Mouse (Mus musculus) embryonic facial prominence, embryonic 13.5 days (tissue): ENCODE measurements around the gene Bricd5. TPM values are rescaled to one million over a fixed set of nuclear protein-coding genes. Genes with fewer than 3 reads are reported as not detected.

Source experiments
- ATAC-seq: fragments of 200-750 bp; cut with Nextera tagmentation; 2 replicates; pipeline ENCODE4 v1.8.0; 2017; ENCODE audit warnings: low read depth; ENCODE audit not compliant: insufficient number of reproducible peaks, insufficient read depth, low FRiP score, low TSS enrichment
- H3K27ac ChIP-seq: fragments of 300-500 bp; sonication (generic); 2 replicates; pipeline ENCODE4 v1.5.1; 2015; ENCODE audit warnings: moderate library complexity, mild to moderate bottlenecking, inconsistent platforms
- H3K27me3 ChIP-seq: fragments of 300-500 bp; sonication (generic); 2 replicates; pipeline ENCODE4 v1.6.1; 2015; ENCODE audit warnings: mild to moderate bottlenecking, inconsistent platforms
- H3K36me3 ChIP-seq: fragments of 300-500 bp; sonication (generic); 2 replicates; pipeline ENCODE4 v1.6.1; 2015; ENCODE audit warnings: mild to moderate bottlenecking, inconsistent platforms
- H3K4me1 ChIP-seq: fragments of 300-500 bp; sonication (generic); 2 replicates; pipeline ENCODE4 v1.6.1; 2015; ENCODE audit warnings: inconsistent platforms
- H3K4me2 ChIP-seq: fragments of 300-500 bp; sonication (generic); 2 replicates; pipeline ENCODE4 v1.6.1; 2015; ENCODE audit warnings: moderate library complexity, mild to moderate bottlenecking, inconsistent platforms
- H3K4me3 ChIP-seq: fragments of 300-500 bp; sonication (generic); 2 replicates; pipeline ENCODE4 v1.5.1; 2015; ENCODE audit warnings: mild to moderate bottlenecking, inconsistent platforms
- H3K9ac ChIP-seq: fragments of 300-500 bp; sonication (generic); 2 replicates; pipeline ENCODE4 v1.6.1; 2015; ENCODE audit warnings: mild to moderate bottlenecking, inconsistent platforms
- H3K9me3 ChIP-seq: fragments of 300-500 bp; sonication (generic); 2 replicates; pipeline ENCODE4 v1.6.1; 2016; ENCODE audit warnings: inconsistent platforms
- WGBS: fragments of 180-500 bp; shearing (Covaris S2); methylation state at CpG from one replicate; pipeline ENCODE4 v1.1.7; 2015; ENCODE audit warnings: mixed read lengths; 5-methylcytosine and 5-hydroxymethylcytosine counted together
- polyA plus RNA-seq: library from polyadenylated mRNA; unstranded; fragments of >200 nt; fragmentation: Nextera tagmentation; extraction: Ambion mirVana; gene quantifications from 2 replicates; pipeline ENCODE4 v1.2.1, GENCODE M21; 2015

Gene Bricd5
- polyA plus RNA-seq, 1 experiment from 2014 or later = not detected

DNA sequence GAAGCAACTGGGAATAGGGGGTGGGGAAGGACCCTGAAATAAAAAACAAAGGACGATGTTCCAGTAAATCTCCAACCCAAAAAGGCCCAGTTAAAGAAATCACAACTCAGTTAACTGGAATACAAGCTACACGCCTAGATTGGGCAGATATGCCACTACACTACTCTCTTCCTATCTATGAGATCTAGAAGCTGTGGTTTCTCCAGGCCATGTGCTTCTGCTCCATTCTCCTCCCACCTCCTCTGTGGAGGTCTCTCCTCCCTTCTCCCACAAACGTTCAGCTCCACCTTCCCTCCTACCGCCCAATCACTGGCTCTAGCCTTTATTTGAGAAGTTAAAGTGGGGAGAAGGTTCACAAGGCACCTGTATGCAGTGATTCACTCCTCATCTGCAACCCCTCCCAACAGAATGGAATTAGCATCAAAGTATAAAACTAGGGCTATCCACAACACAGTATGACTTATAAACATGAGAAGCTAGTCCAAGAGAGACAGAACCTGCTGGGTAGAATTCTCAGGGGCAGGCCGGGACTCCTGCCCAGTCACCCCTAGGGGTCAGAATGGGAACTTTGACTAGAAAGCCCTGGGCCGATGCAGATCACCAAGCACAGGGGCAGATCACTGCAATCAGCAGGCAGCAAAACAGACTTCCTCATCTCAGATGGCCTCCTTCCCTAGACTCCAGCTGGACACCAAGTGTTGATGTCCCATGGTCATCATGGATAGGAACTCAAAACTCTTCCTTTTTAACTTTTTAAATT is 10.1 kb upstream of the Bricd5 start:
- Histone ChIP-seq H3K9me3 (no peaks in the 10 kb centered on the region), H3K4me3 (no peak overlapping the region), H3K27me3 (no peaks in the 10 kb centered on the region), H3K9ac (no peak overlapping the region), H3K4me2 (no peak overlapping the region), H3K4me1 (no peaks in the 10 kb centered on the region), H3K27ac (no peak overlapping the region), H3K36me3 (no peaks in the 10 kb centered on the region)
- 50% methylated on average over 6 of the region's 6 CpGs for WGBS
- no peak for ATAC-seq

DNA sequence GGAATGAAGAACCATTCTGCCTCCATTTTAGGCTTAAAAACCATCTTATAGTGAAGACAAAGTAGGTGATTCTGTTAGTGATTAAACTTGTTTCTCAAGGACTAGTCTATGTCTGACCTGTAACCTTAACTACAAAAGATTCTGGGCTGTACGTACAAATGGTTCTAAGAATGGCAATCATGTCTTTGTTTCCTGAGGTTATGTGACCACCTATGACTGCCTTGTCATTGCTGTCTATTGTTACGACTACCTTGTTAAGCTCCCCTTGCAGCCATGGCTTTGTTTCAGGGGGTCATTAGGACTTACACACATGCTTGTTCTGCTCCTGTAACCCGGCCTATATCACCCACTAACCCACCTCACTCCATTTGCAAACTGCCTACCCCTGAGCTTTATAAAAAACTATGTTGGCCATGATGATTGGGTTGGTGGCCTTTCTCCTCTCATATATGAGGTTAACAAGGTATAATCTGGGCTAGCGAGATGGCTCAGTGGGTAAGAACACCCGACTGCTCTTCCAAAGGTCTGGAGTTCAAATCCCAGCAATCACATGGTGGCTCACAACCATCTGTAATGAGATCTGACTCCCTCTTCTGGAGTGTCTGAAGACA is 4.9 kb upstream of the Bricd5 start:
- H3K27ac ChIP-seq = no peak overlapping the region
- no peaks in the 10 kb centered on the region for H3K9me3 ChIP-seq
- no peak overlapping the region for H3K4me2 ChIP-seq
- peaks cover 6% of the 10 kb centered on the region for H3K36me3 ChIP-seq
- no peaks in the 10 kb centered on the region for H3K27me3 ChIP-seq
- peaks cover 31% of the 10 kb centered on the region for H3K4me1 ChIP-seq
- no peak overlapping the region for H3K9ac ChIP-seq
- no peak for ATAC-seq
- 87% methylated on average over 5 of the region's 5 CpGs for WGBS
- H3K4me3 ChIP-seq = no peak overlapping the region

DNA sequence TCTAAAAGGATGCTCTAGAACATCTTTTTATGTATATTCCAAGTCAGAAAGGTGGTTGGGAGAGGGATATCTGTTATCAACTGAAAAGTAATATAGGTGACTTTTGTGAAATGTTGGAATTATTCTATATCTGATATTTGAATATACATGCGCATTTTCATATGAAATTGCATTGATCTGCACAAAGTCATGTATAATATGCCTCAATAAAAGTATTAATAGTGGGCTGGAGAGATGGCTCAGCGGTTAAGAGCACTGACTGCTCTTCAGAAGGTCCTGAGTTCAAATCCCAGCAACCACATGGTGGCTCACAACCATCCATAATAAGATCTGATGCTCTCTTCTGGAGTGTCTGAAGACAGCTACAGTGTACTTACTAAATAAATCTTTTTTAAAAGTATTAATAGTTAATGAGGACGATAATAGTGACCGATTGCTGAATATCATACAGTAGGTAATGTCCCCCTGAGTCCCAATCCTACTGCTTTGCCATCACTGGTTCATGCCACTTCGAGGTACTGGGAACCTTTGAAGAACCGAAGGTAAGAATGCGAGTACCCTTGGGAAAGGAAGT is 4.3 kb upstream of the Bricd5 start:
- Histone ChIP-seq H3K4me3 (peak overlapping the region; percentile 86), H3K9me3 (no peaks in the 10 kb centered on the region), H3K27ac (peak overlapping the region; percentile 82), H3K36me3 (peaks cover 13% of the 10 kb centered on the region), H3K27me3 (no peaks in the 10 kb centered on the region), H3K4me2 (peak overlapping the region; percentile 99), H3K9ac (peak overlapping the region; percentile 91), H3K4me1 (peaks cover 37% of the 10 kb centered on the region)
- no peak for ATAC-seq
- 17% methylated on average over 7 of the region's 7 CpGs for WGBS

- Histone ChIP-seq H3K27me3 (no peaks in the 10 kb centered on the region), H3K9ac (peak within 1 kb of the TSS; percentile 91), H3K4me3 (peak within 1 kb of the TSS; percentile 86), H3K36me3 (peaks cover 19% of the 10 kb centered on the region), H3K4me1 (peaks cover 40% of the 10 kb centered on the region), H3K27ac (peak within 1 kb of the TSS; percentile 82), H3K4me2 (peak within 1 kb of the TSS; percentile 99), H3K9me3 (no peaks in the 10 kb centered on the region)
- WGBS = under 1% methylated on average over 75 of the region's 75 CpGs
- ATAC-seq = peak; percentile 96
Observed at GRCm38 (mm10) chr17:24469910-24470602, 3.6 kb upstream of the Bricd5 start, which contains the start of the genes E4f1 and Pgp. E4f1 (minus strand) TSS chr17:24470313. Pgp (plus strand) TSS chr17:24470392.

DNA sequence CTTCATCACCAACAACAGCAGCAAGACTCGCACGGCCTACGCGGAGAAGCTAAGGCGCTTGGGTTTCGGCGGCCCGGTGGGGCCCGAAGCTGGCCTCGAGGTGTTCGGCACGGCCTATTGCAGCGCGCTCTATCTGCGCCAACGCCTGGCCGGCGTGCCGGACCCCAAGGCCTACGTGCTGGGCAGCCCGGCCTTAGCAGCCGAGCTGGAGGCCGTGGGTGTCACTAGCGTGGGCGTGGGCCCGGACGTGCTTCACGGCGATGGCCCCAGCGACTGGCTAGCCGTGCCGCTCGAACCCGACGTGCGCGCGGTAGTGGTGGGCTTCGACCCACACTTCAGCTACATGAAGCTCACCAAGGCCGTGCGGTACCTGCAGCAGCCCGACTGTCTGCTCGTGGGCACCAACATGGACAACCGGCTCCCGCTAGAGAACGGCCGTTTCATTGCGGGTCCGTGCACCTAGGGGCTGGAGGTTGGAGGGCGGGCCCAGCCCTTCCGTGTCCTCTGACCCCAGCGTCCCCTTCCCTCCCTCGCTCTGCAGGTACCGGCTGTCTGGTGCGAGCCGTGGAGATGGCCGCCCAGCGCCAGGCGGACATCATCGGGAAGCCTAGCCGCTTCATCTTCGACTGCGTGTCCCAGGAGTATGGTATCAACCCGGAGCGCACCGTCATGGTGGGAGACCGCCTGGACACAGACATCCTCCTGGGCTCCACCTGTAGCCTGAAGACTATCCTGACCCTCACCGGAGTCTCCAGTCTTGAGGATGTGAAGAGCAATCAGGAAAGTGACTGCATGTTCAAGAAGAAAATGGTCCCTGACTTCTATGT is 2.8 kb upstream of the Bricd5 start:
- Histone ChIP-seq H3K9ac (peak overlapping the region; percentile 91), H3K4me3 (peak overlapping the region; percentile 86), H3K27me3 (no peaks in the 10 kb centered on the region), H3K4me1 (peaks cover 42% of the 10 kb centered on the region), H3K36me3 (peaks cover 28% of the 10 kb centered on the region), H3K27ac (peak overlapping the region; percentile 82), H3K9me3 (no peaks in the 10 kb centered on the region), H3K4me2 (peak overlapping the region; percentile 99)
- WGBS = 1% methylated on average over 68 of the region's 68 CpGs
- peak; percentile 0; the same call in 1 of the 2 replicates for ATAC-seq

- H3K27me3 ChIP-seq = no peaks in the 10 kb centered on the region
- H3K4me2 ChIP-seq = peak overlapping the region; percentile 99
- WGBS = 89% methylated on average over 4 of the region's 4 CpGs
- peaks cover 45% of the 10 kb centered on the region for H3K4me1 ChIP-seq
- H3K27ac ChIP-seq = no peak overlapping the region
- H3K9me3 ChIP-seq = no peaks in the 10 kb centered on the region
- H3K9ac ChIP-seq = peak overlapping the region; percentile 91
- peak overlapping the region; percentile 86 for H3K4me3 ChIP-seq
- peaks cover 40% of the 10 kb centered on the region for H3K36me3 ChIP-seq
- ATAC-seq = no peak
Observed at GRCm38 (mm10) chr17:24472512-24472911, 1.2 kb upstream of the Bricd5 start.

GRCm38 (mm10) chr17:24474557-24474956 is 873 bp downstream of the Bricd5 start:
- 57% methylated on average over 5 of the region's 5 CpGs for WGBS
- Histone ChIP-seq H3K9ac (no peak overlapping the region), H3K36me3 (peaks cover 40% of the 10 kb centered on the region), H3K9me3 (no peaks in the 10 kb centered on the region), H3K27ac (no peak overlapping the region; the same call in 1 of the 2 replicates), H3K4me2 (no peak overlapping the region), H3K4me3 (no peak overlapping the region), H3K27me3 (no peaks in the 10 kb centered on the region), H3K4me1 (peaks cover 53% of the 10 kb centered on the region)
- ATAC-seq = no peak

GRCm38 (mm10) chr17:24475586-24475985 is 1.9 kb downstream of the Bricd5 start:
- H3K27me3 ChIP-seq = no peaks in the 10 kb centered on the region
- H3K4me2 ChIP-seq = no peak overlapping the region
- H3K4me3 ChIP-seq = no peak overlapping the region
- peaks cover 62% of the 10 kb centered on the region for H3K4me1 ChIP-seq
- 89% methylated on average over 6 of the region's 6 CpGs for WGBS
- no peaks in the 10 kb centered on the region for H3K9me3 ChIP-seq
- no peak for ATAC-seq
- no peak overlapping the region for H3K27ac ChIP-seq
- no peak overlapping the region for H3K9ac ChIP-seq
- H3K36me3 ChIP-seq = peaks cover 40% of the 10 kb centered on the region

DNA sequence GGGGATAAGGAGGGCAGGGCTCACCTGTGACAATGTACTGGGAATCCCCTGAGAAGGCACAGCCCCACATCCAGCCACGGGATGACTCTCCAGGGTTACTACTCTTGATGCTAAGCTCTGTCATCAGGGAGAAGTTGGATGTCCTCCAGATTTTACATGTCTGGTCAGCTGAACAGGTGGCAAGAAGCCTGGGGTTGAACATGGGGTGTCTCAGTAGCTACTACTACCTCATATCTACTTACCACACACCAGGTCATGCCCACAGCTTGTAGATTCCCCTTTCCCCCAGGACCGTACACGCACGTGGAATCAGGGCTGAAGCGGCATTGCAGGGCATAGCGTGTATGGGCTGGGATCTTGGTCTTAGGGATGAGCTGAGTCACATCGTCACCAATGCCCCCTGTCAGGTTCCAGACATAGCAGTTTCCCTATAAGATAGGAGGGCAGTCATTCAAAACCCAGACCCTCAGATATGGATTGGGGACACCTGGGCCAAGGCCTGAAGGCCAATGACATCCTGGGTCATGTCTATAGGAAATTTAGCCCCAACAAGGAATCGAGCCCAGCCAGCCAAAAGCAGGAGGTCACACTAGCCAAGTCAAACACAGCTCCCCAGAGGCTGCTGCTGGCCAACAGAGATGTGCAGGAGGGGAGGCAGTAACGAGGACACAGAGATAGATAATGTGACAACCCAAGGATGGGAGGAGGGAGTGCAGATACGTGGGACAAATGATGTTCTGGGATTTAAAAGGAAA is 2.5 kb downstream of the Bricd5 start:
- WGBS = 93% methylated on average over 10 of the region's 10 CpGs
- no peak for ATAC-seq
- no peak overlapping the region for H3K4me2 ChIP-seq
- no peak overlapping the region for H3K9ac ChIP-seq
- no peaks in the 10 kb centered on the region for H3K27me3 ChIP-seq
- no peak overlapping the region for H3K4me3 ChIP-seq
- H3K4me1 ChIP-seq = peaks cover 56% of the 10 kb centered on the region
- H3K9me3 ChIP-seq = no peaks in the 10 kb centered on the region
- peaks cover 40% of the 10 kb centered on the region for H3K36me3 ChIP-seq
- H3K27ac ChIP-seq = no peak overlapping the region
